Mouse (Mus musculus): ENCODE data around the gene Gabrr2. TPM values are rescaled to one million over a fixed set of nuclear protein-coding genes. Genes with fewer than 3 reads are reported as not detected.

Gene Gabrr2
- total and polyA plus RNA-seq, 3 experiments: 1.6 to 4.9 (median 2.6) TPM

DNA sequence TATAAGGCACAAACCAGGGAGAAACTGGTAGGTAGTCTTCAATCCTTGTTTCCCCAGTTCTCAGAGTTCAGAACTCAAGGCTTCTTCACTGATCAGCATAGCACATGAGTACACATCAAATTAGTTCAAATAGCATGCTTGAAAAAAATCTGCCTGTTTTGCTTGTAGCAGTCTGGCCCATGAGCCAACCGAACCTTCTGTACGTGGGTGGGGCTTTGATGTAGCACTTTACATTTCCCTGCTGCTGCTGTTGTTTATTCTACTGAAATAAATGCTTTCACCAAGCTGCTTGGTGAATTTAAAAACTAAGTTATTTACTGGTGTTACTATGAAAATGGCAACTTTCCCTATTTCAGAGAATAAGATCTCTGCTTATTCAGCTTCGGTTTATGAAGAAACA, 10.7 kb upstream of the Gabrr2 start:
- Histone ChIP-seq H3K4me1 (ENCODE audit: control insufficient read depth, insufficient read depth, low read length) (0 out of 2 replicates have a peak, but pooled peaks cover under 1% of the 10 kb centered on the region), H3K4me3 (no peak overlapping the region), H3K79me2 (replicated peaks; ENCODE audit: control insufficient read depth, insufficient read depth, low read length) (no peaks in the 10 kb centered on the region), H3K36me3 (ENCODE audit: control insufficient read depth, insufficient read depth, low read length) (peaks cover 3% of the 10 kb centered on the region), H3K9ac (ENCODE audit: low read depth, low read length) (no peak overlapping the region), H3K27me3 (ENCODE audit: control insufficient read depth, insufficient read depth, low read length) (no peaks in the 10 kb centered on the region), H3K27ac (no peak overlapping the region)
- intact Hi-C loops (cut with DNase I): loop anchor here (5.0 kb wide), 1 partner anchor 65 kb away; no protein-coding TSS in a partner anchor
- TF ChIP-seq CTCF (IDR thresholded peaks at IDR 0.05) (no peak), POLR2A (IDR thresholded peaks at IDR 0.05; ENCODE audit: insufficient read depth, low read depth, low read length) (no peak), EP300 (IDR thresholded peaks at IDR 0.05; ENCODE audit: insufficient read depth, low read depth, low read length) (no peak)
- WGBS: 87% methylated on average over 3 of the region's 3 CpGs
- no peak for DNase-seq

DNA sequence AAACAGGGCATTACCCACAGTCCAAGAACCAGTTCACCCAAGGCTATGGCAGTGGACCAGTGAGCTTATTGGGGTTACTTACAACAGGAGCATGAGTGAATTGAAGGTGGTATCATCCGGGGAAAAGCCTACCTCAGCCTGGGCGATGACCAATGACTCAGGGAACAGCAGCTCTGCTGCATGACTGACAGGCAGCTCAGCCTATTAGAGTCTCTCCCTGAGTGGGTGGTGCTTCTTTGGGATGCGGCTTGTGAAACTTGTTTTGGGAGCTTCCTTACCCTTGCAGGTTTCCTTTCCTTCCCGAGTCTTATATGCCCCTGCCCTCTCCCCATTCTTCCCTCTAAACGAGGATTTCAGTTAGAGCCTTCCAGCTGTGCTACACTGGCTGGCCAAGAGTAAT, 10.1 kb upstream of the Gabrr2 start:
- peaks cover 3% of the 10 kb centered on the region for H3K36me3 ChIP-seq (ENCODE audit: control insufficient read depth, insufficient read depth, low read length)
- H3K4me3 ChIP-seq: no peak overlapping the region
- H3K27ac ChIP-seq: no peak overlapping the region
- TF ChIP-seq POLR2A (IDR thresholded peaks at IDR 0.05; ENCODE audit: insufficient read depth, low read depth, low read length) (no peak), EP300 (IDR thresholded peaks at IDR 0.05; ENCODE audit: insufficient read depth, low read depth, low read length) (no peak)
- no peaks in the 10 kb centered on the region for H3K79me2 ChIP-seq (replicated peaks; ENCODE audit: control insufficient read depth, insufficient read depth, low read length)
- DNase-seq: no peak
- H3K4me1 ChIP-seq (ENCODE audit: control insufficient read depth, insufficient read depth, low read length): peaks cover 1% of the 10 kb centered on the region
- H3K27me3 ChIP-seq (ENCODE audit: control insufficient read depth, insufficient read depth, low read length): no peaks in the 10 kb centered on the region
- H3K9ac ChIP-seq (ENCODE audit: low read depth, low read length): no peak overlapping the region
- 88% methylated on average over 5 of the region's 5 CpGs for WGBS
- intact Hi-C loops (cut with DNase I): loop anchor here (5.0 kb wide), 1 partner anchor 65 kb away; no protein-coding TSS in a partner anchor

DNA sequence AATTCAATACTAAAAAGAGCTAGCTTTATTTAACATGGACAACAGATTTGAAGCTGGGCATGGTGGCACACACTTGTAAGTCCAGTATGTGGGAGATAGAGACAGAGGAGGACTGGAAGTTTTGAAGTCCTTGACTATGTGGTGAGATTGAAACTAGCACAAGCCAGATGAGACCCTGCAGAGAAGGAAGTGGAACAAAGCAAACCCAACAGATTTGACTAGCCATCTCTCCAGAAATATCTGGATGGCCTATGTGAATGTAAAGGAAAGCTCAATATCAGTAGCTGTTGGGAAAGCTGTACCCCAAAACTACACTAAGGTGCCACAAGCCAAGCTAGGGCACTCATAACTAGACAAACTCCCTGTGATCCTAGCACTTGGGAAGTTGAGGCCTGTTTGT, 8.4 kb upstream of the Gabrr2 start:
- intact Hi-C loops (cut with DNase I): loop anchor here (5.0 kb wide), 1 partner anchor 63 kb away; no protein-coding TSS in a partner anchor
- Histone ChIP-seq H3K79me2 (replicated peaks; ENCODE audit: control insufficient read depth, insufficient read depth, low read length) (no peaks in the 10 kb centered on the region), H3K4me3 (no peak overlapping the region), H3K4me1 (ENCODE audit: control insufficient read depth, insufficient read depth, low read length) (peaks cover 5% of the 10 kb centered on the region), H3K27me3 (ENCODE audit: control insufficient read depth, insufficient read depth, low read length) (no peaks in the 10 kb centered on the region), H3K27ac (no peak overlapping the region), H3K36me3 (ENCODE audit: control insufficient read depth, insufficient read depth, low read length) (peaks cover 7% of the 10 kb centered on the region), H3K9ac (ENCODE audit: low read depth, low read length) (no peak overlapping the region)
- DNase-seq: no peak
- TF ChIP-seq POLR2A (IDR thresholded peaks at IDR 0.05; ENCODE audit: insufficient read depth, low read depth, low read length) (no peak), CTCF (IDR thresholded peaks at IDR 0.05) (no peak)

GRCm38 (mm10) chr4:33056317-33056716, 6.5 kb upstream of the Gabrr2 start:
- peaks cover 5% of the 10 kb centered on the region; the same call in 1 of the 2 replicates for H3K36me3 ChIP-seq (ENCODE audit: control insufficient read depth, insufficient read depth, low read length)
- no peaks in the 10 kb centered on the region for H3K27me3 ChIP-seq (ENCODE audit: control insufficient read depth, insufficient read depth, low read length)
- peaks cover 5% of the 10 kb centered on the region for H3K4me1 ChIP-seq (ENCODE audit: control insufficient read depth, insufficient read depth, low read length)
- H3K27ac ChIP-seq: peak overlapping the region; percentile 48
- no peak overlapping the region for H3K4me3 ChIP-seq
- H3K79me2 ChIP-seq (replicated peaks; ENCODE audit: control insufficient read depth, insufficient read depth, low read length): no peaks in the 10 kb centered on the region
- intact Hi-C loops (cut with DNase I): loop anchor here (5.0 kb wide), 1 partner anchor 206 kb away; no protein-coding TSS in a partner anchor
- DNase-seq: peak in 1 of 2 experiments; percentile 39
- WGBS: 73% methylated on average over 1 of the region's 1 CpGs
- no peak overlapping the region for H3K9ac ChIP-seq (ENCODE audit: low read depth, low read length)
- no peak for TF ChIP-seq CTCF (IDR thresholded peaks at IDR 0.05)
- no peak for TF ChIP-seq POLR2A (IDR thresholded peaks at IDR 0.05; ENCODE audit: insufficient read depth, low read depth, low read length)
- 0 out of 2 replicates have a peak, but pooled peaks have one; percentile 43 for TF ChIP-seq EP300 (IDR thresholded peaks at IDR 0.05; ENCODE audit: insufficient read depth, low read depth, low read length)

GRCm38 (mm10) chr4:33057890-33058687, 4.7 kb upstream of the Gabrr2 start:
- Histone ChIP-seq H3K27ac (peak overlapping the region; percentile 81), H3K9ac (ENCODE audit: low read depth, low read length) (no peak overlapping the region), H3K4me1 (ENCODE audit: control insufficient read depth, insufficient read depth, low read length) (peaks cover 5% of the 10 kb centered on the region), H3K4me3 (no peak overlapping the region), H3K27me3 (ENCODE audit: control insufficient read depth, insufficient read depth, low read length) (no peaks in the 10 kb centered on the region), H3K79me2 (replicated peaks; ENCODE audit: control insufficient read depth, insufficient read depth, low read length) (no peaks in the 10 kb centered on the region), H3K36me3 (ENCODE audit: control insufficient read depth, insufficient read depth, low read length) (peaks cover 5% of the 10 kb centered on the region; the same call in 1 of the 2 replicates)
- TF ChIP-seq EP300 (IDR thresholded peaks at IDR 0.05; ENCODE audit: insufficient read depth, low read depth, low read length): peak; percentile 92
- TF ChIP-seq POLR2A (IDR thresholded peaks at IDR 0.05; ENCODE audit: insufficient read depth, low read depth, low read length): peak; percentile 12; the same call in 1 of the 2 replicates
- TF ChIP-seq CTCF (IDR thresholded peaks at IDR 0.05): no peak
- WGBS: 39% methylated on average over 11 of the region's 11 CpGs
- DNase-seq: peak; percentile 68 to 82
- intact Hi-C loops (cut with DNase I): loop anchor here (5.0 kb wide), 1 partner anchor 204 kb away; no protein-coding TSS in a partner anchor

DNA sequence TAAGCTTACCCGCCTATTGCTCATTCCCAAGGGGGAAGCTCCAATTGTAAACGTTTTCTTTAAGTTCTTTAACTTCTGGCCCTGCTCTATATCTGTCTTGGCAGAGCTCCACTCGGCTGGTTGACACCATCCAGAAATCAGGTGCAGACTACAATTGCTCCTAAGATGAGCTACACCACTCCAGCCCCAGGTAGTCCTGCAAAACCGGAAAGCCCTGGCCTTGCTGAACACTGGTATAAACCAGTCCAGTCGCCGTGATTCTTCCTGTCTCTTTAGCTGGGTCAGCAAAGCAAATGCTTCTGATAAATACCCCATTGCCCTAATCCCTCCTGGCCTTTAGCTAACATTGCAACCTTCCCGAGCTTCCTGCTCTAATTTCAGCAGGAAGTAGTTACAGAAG, 1.6 kb upstream of the Gabrr2 start:
- intact Hi-C loops (cut with DNase I): no loop called here
- Histone ChIP-seq H3K27ac (no peak overlapping the region), H3K4me1 (ENCODE audit: control insufficient read depth, insufficient read depth, low read length) (peaks cover 5% of the 10 kb centered on the region), H3K79me2 (replicated peaks; ENCODE audit: control insufficient read depth, insufficient read depth, low read length) (no peaks in the 10 kb centered on the region), H3K4me3 (no peak overlapping the region), H3K27me3 (ENCODE audit: control insufficient read depth, insufficient read depth, low read length) (no peaks in the 10 kb centered on the region), H3K36me3 (ENCODE audit: control insufficient read depth, insufficient read depth, low read length) (peaks cover 5% of the 10 kb centered on the region; the same call in 1 of the 2 replicates), H3K9ac (ENCODE audit: low read depth, low read length) (no peak overlapping the region)
- TF ChIP-seq POLR2A (IDR thresholded peaks at IDR 0.05; ENCODE audit: insufficient read depth, low read depth, low read length) (no peak), CTCF (IDR thresholded peaks at IDR 0.05) (no peak), EP300 (IDR thresholded peaks at IDR 0.05; ENCODE audit: insufficient read depth, low read depth, low read length) (no peak)
- DNase-seq: no peak
- WGBS: 34% methylated on average over 7 of the region's 7 CpGs

All from heart, adult 2 months (tissue).